Mouse (Mus musculus) liver, embryonic 14.5 days (tissue): ENCODE data around the gene 2310061I04Rik. TPM values are rescaled to one million over a fixed set of nuclear protein-coding genes. Genes with fewer than 3 reads are reported as not detected.

Experiments
- ATAC-seq: fragments of 200-750 bp; cut with Nextera tagmentation; 2 replicates; pipeline ENCODE4 v1.8.0; 2017; ENCODE audit warnings: moderate number of reproducible peaks, mild to moderate bottlenecking, moderate library complexity; ENCODE audit not compliant: insufficient read depth
- DNase-seq, 3 experiments: peaks; one replicate each; pipeline ENCODE4 v3.0.0-alpha.2; 2012 to 2013; ENCODE audit warnings: low read depth in 3 of 3, low spot score in 3 of 3
- H3K27ac ChIP-seq: fragments of 300-500 bp; sonication (generic); 2 replicates; pipeline ENCODE4 v1.5.1; 2014; ENCODE audit warnings: moderate library complexity, mild to moderate bottlenecking, control low read depth, inconsistent platforms
- H3K27me3 ChIP-seq: fragments of 300-500 bp; sonication (generic); 2 replicates; pipeline ENCODE4 v1.6.1; 2014; ENCODE audit warnings: mild to moderate bottlenecking, low read length, moderate library complexity; ENCODE audit not compliant: control insufficient read depth, insufficient read depth
- H3K36me3 ChIP-seq: fragments of 300-500 bp; sonication (generic); replicated peaks from 2 replicates; pipeline ENCODE4 v1.6.1; 2014; ENCODE audit warnings: low read depth; ENCODE audit not compliant: control insufficient read depth, insufficient read depth
- H3K4me1 ChIP-seq, 2 experiments: fragments of 200-500 bp in 1 of 2; fragments of 300-500 bp in 1 of 2; sonication (generic) in 1 of 2; replicated peaks; 2 replicates each; pipeline ENCODE4 v1.6.1; 2012 to 2014; ENCODE audit warnings: antibody characterized with exemption in 1 of 2, inconsistent platforms in 1 of 2, low read length in 1 of 2; ENCODE audit not compliant: control insufficient read depth in 2 of 2, insufficient read depth in 2 of 2
- H3K4me2 ChIP-seq: fragments of 300-500 bp; sonication (generic); 2 replicates; pipeline ENCODE4 v1.6.1; 2014; ENCODE audit warnings: low read depth, mild to moderate bottlenecking, control low read depth, moderate library complexity
- H3K4me3 ChIP-seq, 2 experiments: fragments of 200-500 bp in 1 of 2; fragments of 300-500 bp in 1 of 2; sonication (generic) in 1 of 2; 2 replicates each; pipeline ENCODE4 v1.5.1; 2012 to 2014; ENCODE audit warnings: low read depth in 2 of 2, low read length in 2 of 2, mild to moderate bottlenecking in 2 of 2, control low read depth in 1 of 2, inconsistent platforms in 1 of 2, moderate library complexity in 1 of 2; ENCODE audit not compliant: insufficient read depth in 1 of 2
- H3K9ac ChIP-seq: fragments of 300-500 bp; sonication (generic); replicated peaks from 2 replicates; pipeline ENCODE4 v1.6.1; 2014; ENCODE audit warnings: mild to moderate bottlenecking, control low read depth, moderate library complexity
- H3K9me3 ChIP-seq: fragments of 300-500 bp; sonication (generic); 2 replicates; pipeline ENCODE4 v1.6.1; 2016; ENCODE audit warnings: low read length, mixed read lengths; ENCODE audit not compliant: control insufficient read depth
- CTCF ChIP-seq: IDR thresholded peaks from 2 replicates; pipeline ENCODE4 v1.5.1; 2016; ENCODE audit warnings: antibody characterized with exemption, low read depth, control low read depth
- EP300 ChIP-seq: IDR thresholded peaks from 2 replicates; pipeline ENCODE4 v1.6.1; 2016; ENCODE audit warnings: antibody characterized with exemption, low read depth
- WGBS: fragments of 180-500 bp; shearing (Covaris S2); extraction: QIAGEN DNeasy Blood & Tissue Kit; methylation state at CpG from one replicate; pipeline ENCODE4 v1.1.7; 2014; ENCODE audit not compliant: insufficient replicate concordance; 5-methylcytosine and 5-hydroxymethylcytosine counted together
- polyA plus RNA-seq, 2 experiments: library from polyadenylated mRNA; depleted of rRNA in 1 of 2; stranded (reverse) in 1 of 2; unstranded in 1 of 2; fragments of >200 nt; fragmentation: Nextera tagmentation in 1 of 2; extraction: Ambion mirVana in 1 of 2; gene quantifications; 2 replicates each; pipeline versions ENCODE4 v1.2.1 to v1.2.3; 2012 to 2014

The 2310061I04Rik gene
- polyA plus RNA-seq, 2 experiments, result 10.6 to 14.4 TPM

- Histone ChIP-seq H3K36me3 (peaks cover 51% of the 10 kb centered on the region), H3K27ac (no peak overlapping the region), H3K9me3 (no peaks in the 10 kb centered on the region), H3K4me3 (no peak overlapping the region), H3K4me1 (peaks cover 34 to 43% of the 10 kb centered on the region in 2 experiments), H3K4me2 (no peak overlapping the region), H3K9ac (no peak overlapping the region), H3K27me3 (no peaks in the 10 kb centered on the region)
- TF ChIP-seq EP300 (no peak), CTCF (no peak)
- DNase-seq (no peak), ATAC-seq (no peak)
- WGBS, result 86% methylated on average over 3 of the region's 3 CpGs
Measured at GRCm38 (mm10) chr17:35922566-35922965, 25.3 kb upstream of the 2310061I04Rik start.

GRCm38 (mm10) chr17:35921710-35922109 is 24.5 kb upstream of the 2310061I04Rik start:
- WGBS, result 84% methylated on average over 4 of the region's 4 CpGs
- ATAC-seq, result no peak
- Histone ChIP-seq H3K4me3 (no peak overlapping the region), H3K27me3 (no peaks in the 10 kb centered on the region), H3K9ac (no peak overlapping the region), H3K36me3 (peaks cover 50% of the 10 kb centered on the region), H3K4me1 (peaks cover 30 to 37% of the 10 kb centered on the region in 2 experiments), H3K4me2 (no peak overlapping the region), H3K9me3 (no peaks in the 10 kb centered on the region), H3K27ac (no peak overlapping the region)
- TF ChIP-seq EP300 (no peak), CTCF (no peak)
- no peak for DNase-seq

- H3K4me3 ChIP-seq, result no peak overlapping the region; a peak in 1 of 4 replicates
- peaks cover 43% of the 10 kb centered on the region for H3K36me3 ChIP-seq
- H3K27ac ChIP-seq, result peak overlapping the region; percentile 97
- H3K9ac ChIP-seq, result peak overlapping the region; percentile 100; the same call in 1 of the 2 replicates
- DNase-seq (no peak), ATAC-seq (no peak)
- TF ChIP-seq EP300 (no peak), CTCF (peak; percentile 63)
- H3K4me2 ChIP-seq, result peak overlapping the region; percentile 96
- H3K4me1 ChIP-seq, result peaks cover 24 to 30% of the 10 kb centered on the region in 2 experiments
- WGBS, result 73% methylated on average over 5 of the region's 5 CpGs
- H3K27me3 ChIP-seq, result no peaks in the 10 kb centered on the region
- H3K9me3 ChIP-seq, result no peaks in the 10 kb centered on the region
Measured at GRCm38 (mm10) chr17:35920862-35921562, 23.8 kb upstream of the 2310061I04Rik start.

- H3K9ac ChIP-seq, result peak overlapping the region; percentile 100
Measured at GRCm38 (mm10) chr17:35920384-35920783, 23.2 kb upstream of the 2310061I04Rik start.

GRCm38 (mm10) chr17:35919864-35920301 is 22.7 kb upstream of the 2310061I04Rik start:
- peak overlapping the region; percentile 100 for H3K9ac ChIP-seq
- WGBS, result 6% methylated on average over 6 of the region's 6 CpGs
- peak overlapping the region; percentile 96 for H3K4me2 ChIP-seq
- peaks cover 32% of the 10 kb centered on the region for H3K36me3 ChIP-seq
- peak in 2 of 3 experiments; percentile 72 to 76 for DNase-seq
- peaks cover 20 to 28% of the 10 kb centered on the region in 2 experiments for H3K4me1 ChIP-seq
- peak; percentile 19; the same call in 1 of the 2 replicates for ATAC-seq
- no peaks in the 10 kb centered on the region for H3K27me3 ChIP-seq
- H3K27ac ChIP-seq, result peak overlapping the region; percentile 97
- no peaks in the 10 kb centered on the region for H3K9me3 ChIP-seq
- TF ChIP-seq CTCF, result no peak
- TF ChIP-seq EP300, result peak; percentile 47
- H3K4me3 ChIP-seq, result peak overlapping the region; percentile 68 to 88

More at GRCm38 (mm10) chr17:35920384-35920783, 23.2 kb upstream of the 2310061I04Rik start:
- H3K36me3 ChIP-seq, result peaks cover 37% of the 10 kb centered on the region
- H3K27ac ChIP-seq, result peak overlapping the region; percentile 97
- no peaks in the 10 kb centered on the region for H3K27me3 ChIP-seq
- DNase-seq (no peak), ATAC-seq (no peak)
- H3K9me3 ChIP-seq, result no peaks in the 10 kb centered on the region
- H3K4me2 ChIP-seq, result peak overlapping the region; percentile 96
- H3K4me3 ChIP-seq, result peak overlapping the region in 1 of 2 experiments; percentile 88; a peak in 2 of 4 replicates
- H3K4me1 ChIP-seq, result peaks cover 23 to 30% of the 10 kb centered on the region in 2 experiments
- WGBS, result 57% methylated on average over 1 of the region's 1 CpGs
- no peak for TF ChIP-seq EP300
- no peak for TF ChIP-seq CTCF
